Mouse (Mus musculus): Measurements from ENCODE around the gene Ttyh2.

- TF ChIP-seq CTCF (IDR thresholded peaks at IDR 0.05; ENCODE audit: borderline replicate concordance, insufficient read depth, low read depth, low read length) (no peak), POLR2A (IDR thresholded peaks at IDR 0.05; ENCODE audit: borderline replicate concordance, insufficient read depth, low read length) (no peak)
These were observed 35.5 kb upstream of the Ttyh2 start for GRCm38 (mm10) chr11:114639681-114640103.

Measured in cerebellum, adult 2 months (tissue).